In the genomic region with DNA sequence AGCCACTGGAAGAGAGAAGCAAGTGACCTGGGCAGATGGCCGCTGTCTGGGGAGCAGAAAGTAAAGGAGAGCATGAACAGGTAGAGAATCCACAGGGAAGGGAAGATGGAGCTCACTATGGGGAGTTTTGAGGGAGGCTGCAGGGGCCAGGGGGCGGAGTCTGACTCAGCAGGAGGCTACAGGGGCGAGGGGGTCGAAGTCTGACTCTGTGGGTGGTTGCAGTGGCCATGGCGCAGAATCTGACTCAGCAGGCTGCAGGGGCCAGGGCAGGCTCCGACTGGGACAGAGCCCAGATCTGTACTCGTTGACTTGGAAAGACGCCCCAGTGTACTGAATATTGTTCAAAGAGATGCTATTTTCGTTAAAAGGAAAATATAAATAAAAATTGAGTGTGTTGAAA, we compare ENCODE assay signal across 8 mouse cellular contexts. TPM values are rescaled to one million over a fixed set of nuclear protein-coding genes. Genes with fewer than 3 reads are reported as not detected.
DNase-seq lines count a peak whose midpoint lies in the region; ATAC-seq and TF ChIP-seq lines count a peak whose summit lies in the region.

No protein-coding gene starts in this region.

- no peaks in the 10 kb centered on the region for H3K9me3 ChIP-seq in intestine, postnatal 0 days (ENCODE audit: control insufficient read depth)

- H3K4me1 ChIP-seq in intestine, postnatal 0 days (replicated peaks; ENCODE audit: control insufficient read depth, insufficient read depth, low read length), result no peaks in the 10 kb centered on the region; the same call in 1 of the 2 replicates

- DNase-seq in layer of hippocampus, adult 11-12 months (ENCODE audit: low spot score), result peak; percentile 16
- no peak for DNase-seq in layer of hippocampus, postnatal 10 days (ENCODE audit: low spot score in 2 of 2)
- DNase-seq in cerebellum, adult 11 months, result peak; percentile 22
- DNase-seq in gastrocnemius, postnatal 4 days (ENCODE audit: low spot score in 2 of 2), result peak; percentile 26 to 49
- DNase-seq in mesoderm, embryonic 11.5 days (ENCODE audit: low read depth, low spot score), result peak; percentile 22
- no peak for DNase-seq in urinary bladder, postnatal 10 days (ENCODE audit: low spot score)

- H3K9ac ChIP-seq in intestine, postnatal 0 days (ENCODE audit: low read depth, low read length), result no peak overlapping the region

- H3K36me3 ChIP-seq in intestine, postnatal 0 days (ENCODE audit: control insufficient read depth, insufficient read depth), result no peaks in the 10 kb centered on the region

- TF ChIP-seq CTCF in intestine, postnatal 0 days (IDR thresholded peaks at IDR 0.05; ENCODE audit: low read depth), result no peak

- H3K27ac ChIP-seq in intestine, postnatal 0 days (ENCODE audit: low read depth, low read length), result no peak overlapping the region

- no peak overlapping the region for H3K4me3 ChIP-seq in intestine, postnatal 0 days (ENCODE audit: low read depth, low read length)

- no peaks in the 10 kb centered on the region for H3K27me3 ChIP-seq in intestine, postnatal 0 days (replicated peaks; ENCODE audit: control insufficient read depth, insufficient read depth, low read length)

- 21% methylated on average over 9 of the region's 9 CpGs for WGBS in intestine, postnatal 0 days

- ATAC-seq in intestine, postnatal 0 days, result peak; percentile 35
- ATAC-seq in erythroblast, adult 5-6 weeks (replicated peaks; ENCODE audit: low FRiP score, poor library complexity, severe bottlenecking), result no peak

- peak overlapping the region; percentile 40 for H3K4me2 ChIP-seq in intestine, postnatal 0 days (replicated peaks; ENCODE audit: low read depth)

RNA-seq across cellular contexts. Expression of a gene that starts 8.9 kb away (rescaled TPM):
- under 1 TPM; 0.38 to 0.55 TPM for total RNA-seq in layer of hippocampus, postnatal 10 days (2021)
- total RNA-seq in gastrocnemius, postnatal 4 days (2021), result under 1 TPM in 1 of 2 experiments, not detected in 1; 0.12 TPM
- 0.07 TPM in 1 of 2 replicates, not detected in the other for polyA plus RNA-seq in intestine, postnatal 0 days (2015; fragmentation: Nextera tagmentation; extraction: Ambion mirVana)
- total RNA-seq in erythroblast, adult 5-6 weeks (2015; ENCODE audit: low replicate concordance), result not detected in 2 replicates
- total RNA-seq in erythroblast, adult 5-6 weeks (2017; ENCODE audit: low replicate concordance), result not detected in 2 replicates

Comparison
In these comparisons a context has a peak if more than half of its experiments do, and no peak if none do; other contexts are left out.
1. DNase-seq: peak in layer of hippocampus, adult 11-12 months (single experiment), cerebellum, adult 11 months (single experiment), gastrocnemius, postnatal 4 days (2 of 2) and mesoderm, embryonic 11.5 days (single experiment); none in layer of hippocampus, postnatal 10 days (0 of 2) and urinary bladder, postnatal 10 days (single experiment).